Mouse (Mus musculus): ENCODE measurements around the gene Scube1. TPM values are rescaled to one million over a fixed set of nuclear protein-coding genes. Genes with fewer than 3 reads are reported as not detected.

Gene Scube1
- total and polyA plus RNA-seq, 3 experiments, result 0.05 TPM; not detected in 2

GRCm38 (mm10) chr15:83594513-83595363 is 130.1 kb downstream of the Scube1 start, which contains the start of gene Ttll12:
Ttll12 (minus strand) TSS chr15:83595157.
- Histone ChIP-seq H3K36me3 (replicated peaks) (peaks cover 38% of the 10 kb centered on the region), H3K9me3 (replicated peaks) (no peaks in the 10 kb centered on the region), H3K4me3 (ENCODE audit: low read depth, low read length) (peak within 1 kb of the TSS; percentile 92), H3K4me1 (ENCODE audit: insufficient read depth, low read depth, low read length) (peaks cover 70% of the 10 kb centered on the region), H3K27me3 (ENCODE audit: insufficient read depth, low read length) (no peaks in the 10 kb centered on the region)
- DNase-seq (ENCODE audit: low spot score) (peak; percentile 82), ATAC-seq (ENCODE audit: extremely low read depth, insufficient number of reproducible peaks, low FRiP score, poor library complexity, severe bottlenecking) (peak; percentile 32)
- TF ChIP-seq CTCF (IDR thresholded peaks at IDR 0.05; ENCODE audit: low read depth, low read length), result no peak
- TF ChIP-seq POLR2AphosphoS5 (IDR thresholded peaks at IDR 0.05; ENCODE audit: insufficient replicate concordance, low read depth, low read length), result no peak
- no peak for TF ChIP-seq GATA1 (IDR thresholded peaks at IDR 0.05; ENCODE audit: borderline replicate concordance, low read length)
- TF ChIP-seq GATA2 (IDR thresholded peaks at IDR 0.05; ENCODE audit: borderline replicate concordance, low read depth, low read length), result no peak
- no peak for TF ChIP-seq TAL1 (conservative IDR thresholded peaks at IDR 0.05; ENCODE audit: low read depth, low read length)

- peak; percentile 72 for ATAC-seq (ENCODE audit: extremely low read depth, insufficient number of reproducible peaks, low FRiP score, poor library complexity, severe bottlenecking)
- TF ChIP-seq GATA1 (IDR thresholded peaks at IDR 0.05; ENCODE audit: borderline replicate concordance, low read length) (no peak), TAL1 (conservative IDR thresholded peaks at IDR 0.05; ENCODE audit: low read depth, low read length) (no peak), GATA2 (IDR thresholded peaks at IDR 0.05; ENCODE audit: borderline replicate concordance, low read depth, low read length) (no peak)
- Histone ChIP-seq H3K9me3 (replicated peaks) (no peaks in the 10 kb centered on the region), H3K4me1 (ENCODE audit: insufficient read depth, low read depth, low read length) (peaks cover 65% of the 10 kb centered on the region), H3K36me3 (replicated peaks) (peaks cover 44% of the 10 kb centered on the region), H3K27me3 (ENCODE audit: insufficient read depth, low read length) (no peaks in the 10 kb centered on the region), H3K4me3 (ENCODE audit: low read depth, low read length) (peak overlapping the region; percentile 92)
- DNase-seq (ENCODE audit: low spot score), result peak; percentile 51
These were observed 130.9 kb downstream of the Scube1 start for GRCm38 (mm10) chr15:83593702-83594512.

DNA sequence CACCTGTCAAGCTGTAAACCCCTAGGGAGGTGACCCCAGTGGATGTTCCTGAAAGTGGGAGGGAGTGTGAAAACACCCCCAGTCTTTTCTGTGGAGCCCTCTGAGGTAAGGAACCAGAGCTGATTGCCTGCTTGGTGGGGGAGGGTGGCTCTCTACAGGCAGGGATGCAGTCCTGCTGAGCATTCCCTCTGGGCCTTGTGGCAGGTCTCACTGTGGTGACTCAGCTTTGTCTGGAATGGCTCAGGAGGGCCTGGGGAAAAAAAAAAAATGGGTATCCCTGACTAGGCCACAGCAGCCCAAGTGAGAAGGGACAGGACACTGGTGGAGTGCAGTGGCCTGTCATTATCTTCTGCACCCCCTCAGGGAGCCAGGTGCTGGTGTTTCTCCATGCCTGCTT is 131.6 kb downstream of the Scube1 start:
- H3K4me1 ChIP-seq (ENCODE audit: insufficient read depth, low read depth, low read length), result peaks cover 65% of the 10 kb centered on the region
- H3K36me3 ChIP-seq (replicated peaks), result peaks cover 52% of the 10 kb centered on the region
- DNase-seq (ENCODE audit: low spot score) (no peak), ATAC-seq (ENCODE audit: extremely low read depth, insufficient number of reproducible peaks, low FRiP score, poor library complexity, severe bottlenecking) (no peak)
- peaks cover 2% of the 10 kb centered on the region; the same call in 1 of the 2 replicates for H3K9me3 ChIP-seq (replicated peaks)
- no peaks in the 10 kb centered on the region for H3K27me3 ChIP-seq (ENCODE audit: insufficient read depth, low read length)
- H3K4me3 ChIP-seq (ENCODE audit: low read depth, low read length), result peak overlapping the region; percentile 92; the same call in 1 of the 2 replicates
- TF ChIP-seq GATA2 (IDR thresholded peaks at IDR 0.05; ENCODE audit: borderline replicate concordance, low read depth, low read length) (no peak), TAL1 (conservative IDR thresholded peaks at IDR 0.05; ENCODE audit: low read depth, low read length) (no peak), POLR2AphosphoS5 (IDR thresholded peaks at IDR 0.05; ENCODE audit: insufficient replicate concordance, low read depth, low read length) (no peak), CTCF (IDR thresholded peaks at IDR 0.05; ENCODE audit: low read depth, low read length) (no peak), GATA1 (IDR thresholded peaks at IDR 0.05; ENCODE audit: borderline replicate concordance, low read length) (no peak)

GRCm38 (mm10) chr15:83592260-83593188 is 132.3 kb downstream of the Scube1 start:
- DNase-seq (ENCODE audit: low spot score), result peak; percentile 37
- Histone ChIP-seq H3K27me3 (ENCODE audit: insufficient read depth, low read length) (no peaks in the 10 kb centered on the region), H3K9me3 (replicated peaks) (peaks cover 2% of the 10 kb centered on the region; the same call in 1 of the 2 replicates), H3K4me3 (ENCODE audit: low read depth, low read length) (peak overlapping the region; percentile 92), H3K36me3 (replicated peaks) (peaks cover 57% of the 10 kb centered on the region), H3K4me1 (ENCODE audit: insufficient read depth, low read depth, low read length) (peaks cover 65% of the 10 kb centered on the region)
- ATAC-seq (ENCODE audit: extremely low read depth, insufficient number of reproducible peaks, low FRiP score, poor library complexity, severe bottlenecking), result peak; percentile 15; the same call in 1 of the 2 replicates
- TF ChIP-seq TAL1 (conservative IDR thresholded peaks at IDR 0.05; ENCODE audit: low read depth, low read length) (peak; percentile 80), GATA1 (IDR thresholded peaks at IDR 0.05; ENCODE audit: borderline replicate concordance, low read length) (no peak), GATA2 (IDR thresholded peaks at IDR 0.05; ENCODE audit: borderline replicate concordance, low read depth, low read length) (no peak)

GRCm38 (mm10) chr15:83591758-83592157 is 133.1 kb downstream of the Scube1 start:
- no peak for TF ChIP-seq CTCF (IDR thresholded peaks at IDR 0.05; ENCODE audit: low read depth, low read length)
- no peak for TF ChIP-seq GATA2 (IDR thresholded peaks at IDR 0.05; ENCODE audit: borderline replicate concordance, low read depth, low read length)
- Histone ChIP-seq H3K36me3 (replicated peaks) (peaks cover 64% of the 10 kb centered on the region), H3K4me1 (ENCODE audit: insufficient read depth, low read depth, low read length) (peaks cover 63% of the 10 kb centered on the region), H3K27me3 (ENCODE audit: insufficient read depth, low read length) (peaks cover 3% of the 10 kb centered on the region; the same call in 1 of the 2 replicates), H3K4me3 (ENCODE audit: low read depth, low read length) (peak overlapping the region; percentile 92; the same call in 1 of the 2 replicates), H3K9me3 (replicated peaks) (peaks cover 7% of the 10 kb centered on the region)
- no peak for DNase-seq (ENCODE audit: low spot score)
- no peak for ATAC-seq (ENCODE audit: extremely low read depth, insufficient number of reproducible peaks, low FRiP score, poor library complexity, severe bottlenecking)
